Mouse (Mus musculus): ENCODE results near the gene Bahd1. TPM values are rescaled to one million over a fixed set of nuclear protein-coding genes. Genes with fewer than 3 reads are reported as not detected.

Gene Bahd1
- polyA plus RNA-seq, 1 experiment from 2014 or later: 5.0 TPM

DNA sequence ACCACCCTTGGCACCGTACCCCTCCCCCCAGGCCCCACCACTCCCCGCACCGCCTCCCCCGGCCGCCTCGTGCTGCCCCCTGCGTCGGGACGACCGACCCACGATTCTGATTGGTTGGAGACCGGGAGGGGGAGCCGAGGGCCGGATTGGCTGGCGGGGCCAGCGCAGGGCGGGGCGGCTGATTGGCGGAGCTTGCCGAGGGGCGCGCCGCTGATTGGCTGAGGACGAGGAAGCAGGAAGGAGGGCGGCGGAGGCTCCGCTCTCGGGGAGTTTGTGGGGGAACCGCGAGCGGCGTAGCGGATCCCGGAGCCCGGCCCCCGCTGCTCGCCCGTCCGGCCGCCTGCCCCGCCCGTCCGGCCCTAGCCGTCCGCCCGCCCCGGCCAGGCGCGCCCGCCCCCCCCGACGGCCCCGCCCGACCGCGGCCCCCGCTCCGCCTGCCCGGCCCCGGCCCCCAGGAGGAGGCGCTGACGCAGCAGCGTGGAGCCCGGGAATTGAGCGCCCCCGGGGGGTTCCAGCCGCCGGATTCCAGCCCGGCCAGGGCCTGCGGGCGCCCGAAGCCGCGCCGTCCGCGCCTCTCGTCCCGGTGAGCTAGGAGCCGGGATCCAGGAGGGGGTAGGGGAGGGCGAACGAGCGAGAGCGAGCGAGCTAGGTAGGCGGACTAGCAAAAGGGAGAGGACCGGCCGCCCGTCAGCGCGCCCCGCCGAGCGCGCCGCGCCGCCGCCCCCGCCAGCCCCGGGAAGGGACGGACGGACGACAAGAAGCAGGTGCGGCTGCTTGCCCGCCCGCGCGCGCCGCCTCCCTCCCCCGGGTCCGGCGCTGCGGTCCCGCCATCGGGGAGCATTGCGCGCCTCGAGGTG, 1.2 kb downstream of the Bahd1 start:
- no peaks in the 10 kb centered on the region for H3K36me3 ChIP-seq
- 1% methylated on average over 65 of the region's 120 CpGs for WGBS
- peak overlapping the region; percentile 97 for H3K4me2 ChIP-seq (replicated peaks)
- H3K9ac ChIP-seq (replicated peaks): peak overlapping the region; percentile 93
- H3K4me3 ChIP-seq (replicated peaks): peak overlapping the region; percentile 93
- H3K27ac ChIP-seq: peak overlapping the region; percentile 90
- peaks cover 74% of the 10 kb centered on the region for H3K4me1 ChIP-seq (replicated peaks)
- ATAC-seq: peak; percentile 85
- H3K9me3 ChIP-seq: no peaks in the 10 kb centered on the region
- peaks cover 44% of the 10 kb centered on the region for H3K27me3 ChIP-seq

DNA sequence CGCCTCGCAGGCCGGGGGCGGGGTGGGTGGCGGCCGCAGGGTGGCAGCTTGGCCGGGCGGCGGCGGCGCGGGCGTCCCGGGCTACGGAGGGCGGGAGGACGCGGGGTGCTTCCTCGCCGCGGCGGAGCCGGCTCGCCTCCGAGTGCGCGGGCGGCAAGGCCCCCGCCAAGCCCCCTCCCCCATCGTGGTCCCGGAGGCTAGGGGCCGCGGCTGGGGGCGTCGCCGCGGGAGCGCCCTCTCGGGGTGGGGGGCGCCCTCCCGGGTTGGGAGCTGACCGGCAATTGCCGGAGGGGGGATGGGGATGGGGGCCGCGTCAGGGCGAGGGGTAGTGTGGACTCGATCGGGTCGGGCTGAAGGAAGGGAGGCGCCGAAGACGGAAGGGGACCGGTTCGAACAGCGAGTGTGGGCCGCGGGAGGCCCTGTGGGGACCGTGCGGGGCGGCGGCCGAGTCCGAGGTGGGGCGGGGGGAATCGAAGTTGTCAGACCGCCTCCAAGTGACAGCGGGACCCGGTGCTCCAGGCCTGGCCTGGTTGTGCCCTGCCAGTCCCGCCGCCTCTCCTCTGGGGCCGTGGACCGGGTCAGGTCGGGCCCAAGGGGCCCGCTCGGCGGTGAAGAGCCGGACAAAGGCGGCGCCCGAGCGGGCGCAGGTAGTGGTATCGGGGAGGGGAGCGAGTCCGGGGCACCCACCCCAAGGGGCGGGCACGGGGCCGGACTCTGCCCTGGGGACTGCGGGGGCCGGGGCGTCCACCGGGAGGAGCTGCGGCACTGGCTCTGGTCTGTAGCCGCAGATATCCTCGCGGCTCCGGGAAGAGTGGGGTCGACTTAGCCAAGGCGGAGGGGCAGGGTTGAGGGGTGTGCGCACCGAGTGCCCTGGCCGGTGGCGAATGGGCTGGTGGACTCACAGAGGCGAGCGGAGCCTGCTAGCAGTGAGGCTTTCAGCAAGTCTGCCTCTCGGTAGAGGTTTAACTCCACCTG, 2.2 kb downstream of the Bahd1 start:
- WGBS: under 1% methylated on average over 68 of the region's 106 CpGs
- peak; percentile 25 for ATAC-seq
- Histone ChIP-seq H3K4me3 (replicated peaks) (peak overlapping the region; percentile 93), H3K4me2 (replicated peaks) (peak overlapping the region; percentile 97), H3K9me3 (no peaks in the 10 kb centered on the region), H3K27ac (peak overlapping the region; percentile 90), H3K9ac (replicated peaks) (peak overlapping the region; percentile 93), H3K27me3 (peaks cover 34% of the 10 kb centered on the region), H3K4me1 (replicated peaks) (peaks cover 66% of the 10 kb centered on the region), H3K36me3 (no peaks in the 10 kb centered on the region)

DNA sequence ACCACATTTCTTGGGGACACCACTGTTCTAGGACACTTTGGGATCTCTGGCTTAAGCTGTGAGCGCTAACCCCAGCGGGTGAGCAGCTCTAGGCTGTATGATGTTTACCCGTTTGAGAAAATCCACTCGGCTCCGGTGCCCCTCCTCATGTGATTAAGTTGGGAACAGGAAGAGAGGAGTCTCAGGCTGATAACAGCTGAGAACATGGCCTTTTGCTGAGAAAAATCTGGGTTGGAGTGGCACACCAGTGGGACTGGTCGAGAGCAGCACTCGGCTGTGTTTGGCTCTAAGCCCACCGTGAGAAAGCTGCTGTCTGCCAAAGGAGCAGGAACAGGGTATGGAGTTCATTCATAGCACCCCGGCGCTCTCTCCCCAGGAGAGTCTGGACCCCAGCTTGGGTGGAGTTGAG, 3.2 kb downstream of the Bahd1 start:
- H3K9ac ChIP-seq (replicated peaks): peak overlapping the region; percentile 93; the same call in 1 of the 2 replicates
- H3K27ac ChIP-seq: 0 out of 2 replicates have a peak overlapping the region, but pooled peaks have one; percentile 90
- no peaks in the 10 kb centered on the region for H3K9me3 ChIP-seq
- peak overlapping the region; percentile 97 for H3K4me2 ChIP-seq (replicated peaks)
- ATAC-seq: no peak
- peaks cover 24% of the 10 kb centered on the region for H3K27me3 ChIP-seq
- WGBS: 5% methylated on average over 10 of the region's 10 CpGs
- H3K36me3 ChIP-seq: no peaks in the 10 kb centered on the region
- peaks cover 56% of the 10 kb centered on the region for H3K4me1 ChIP-seq (replicated peaks)
- peak overlapping the region; percentile 93 for H3K4me3 ChIP-seq (replicated peaks)

DNA sequence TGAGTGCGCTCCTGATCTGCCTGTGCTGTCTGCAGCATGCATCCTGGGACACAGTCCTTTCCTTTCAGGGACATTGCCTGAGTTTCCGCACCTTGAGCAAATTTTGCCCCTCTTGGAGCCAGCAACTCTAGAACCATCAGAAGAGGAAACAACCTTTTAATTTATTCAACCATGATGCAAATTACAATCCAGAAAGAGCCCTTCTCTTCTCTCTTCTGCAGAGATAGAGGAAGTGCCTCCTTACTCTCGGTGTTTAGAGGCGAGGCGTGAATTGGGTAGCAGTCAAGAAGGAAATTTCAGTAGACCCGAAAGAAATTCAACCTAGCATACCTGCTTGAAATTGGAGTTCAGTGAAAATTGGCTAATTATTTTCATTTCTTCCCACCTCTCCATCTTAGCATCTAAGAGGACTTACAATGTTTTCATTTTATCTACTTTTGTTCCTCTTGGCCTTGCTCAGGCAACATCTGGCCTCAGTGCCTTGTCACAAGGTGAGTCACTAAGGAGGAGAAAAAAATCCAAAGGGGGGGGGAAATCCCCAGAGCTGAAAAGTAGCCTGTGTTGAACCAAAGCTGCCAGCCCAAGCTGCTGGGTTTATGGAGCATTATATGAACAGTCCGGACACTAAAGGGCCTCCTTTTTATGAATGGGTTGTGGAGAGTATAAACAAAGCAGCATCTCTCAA, 5.4 kb downstream of the Bahd1 start:
- Histone ChIP-seq H3K9me3 (no peaks in the 10 kb centered on the region), H3K27me3 (peaks cover 2% of the 10 kb centered on the region; the same call in 1 of the 2 replicates), H3K4me2 (replicated peaks) (no peak overlapping the region), H3K36me3 (no peaks in the 10 kb centered on the region), H3K4me3 (replicated peaks) (no peak overlapping the region), H3K9ac (replicated peaks) (0 out of 2 replicates have a peak overlapping the region, but pooled peaks have one; percentile 3), H3K4me1 (replicated peaks) (peaks cover 53% of the 10 kb centered on the region), H3K27ac (no peak overlapping the region)
- no peak for ATAC-seq
- 87% methylated on average over 7 of the region's 7 CpGs for WGBS

DNA sequence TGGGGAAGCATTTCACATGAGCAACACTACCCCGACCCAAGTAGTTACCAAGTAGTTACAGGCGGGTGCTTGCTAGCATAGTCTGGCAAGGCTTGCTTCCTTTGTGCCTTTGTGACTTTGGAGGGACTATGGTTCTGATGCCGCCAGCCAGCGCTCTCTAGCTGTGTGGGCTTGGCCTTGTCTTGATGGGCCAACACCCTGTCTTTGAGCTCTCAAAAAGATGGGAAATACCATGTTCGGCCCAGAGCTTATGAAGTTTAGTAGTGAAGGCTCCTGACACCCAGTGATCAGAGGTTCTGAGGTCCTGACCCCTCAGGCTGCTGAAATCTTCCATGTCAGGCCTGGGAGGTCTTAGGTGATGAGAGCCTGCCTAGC, 5.9 kb downstream of the Bahd1 start:
- Histone ChIP-seq H3K4me2 (replicated peaks) (no peak overlapping the region), H3K9me3 (no peaks in the 10 kb centered on the region), H3K9ac (replicated peaks) (no peak overlapping the region), H3K36me3 (no peaks in the 10 kb centered on the region), H3K27me3 (no peaks in the 10 kb centered on the region), H3K4me3 (replicated peaks) (no peak overlapping the region), H3K4me1 (replicated peaks) (peaks cover 54% of the 10 kb centered on the region), H3K27ac (no peak overlapping the region)
- WGBS: 79% methylated on average over 5 of the region's 5 CpGs
- ATAC-seq: no peak

DNA sequence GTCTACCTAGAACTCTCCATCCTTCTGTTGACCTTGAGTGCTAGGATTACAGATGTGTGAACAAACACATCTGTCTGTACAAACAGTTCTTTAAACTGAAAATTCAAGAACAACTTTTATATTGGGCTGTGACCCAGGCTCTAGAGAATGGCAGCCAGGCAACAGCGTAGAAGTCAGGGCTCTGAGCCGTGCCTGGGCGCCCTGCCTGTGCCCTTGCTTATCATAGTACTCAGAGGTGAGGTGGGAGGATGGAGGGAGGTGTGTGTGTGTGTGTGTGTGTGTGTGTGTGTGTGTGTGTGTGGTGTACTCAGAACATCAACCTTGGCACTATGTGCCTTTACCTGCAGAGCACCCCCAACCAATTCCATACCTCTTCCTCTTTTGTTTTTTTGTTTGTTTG, 7.6 kb downstream of the Bahd1 start:
- ATAC-seq: no peak
- Histone ChIP-seq H3K27ac (no peak overlapping the region), H3K9ac (replicated peaks) (no peak overlapping the region), H3K9me3 (no peaks in the 10 kb centered on the region), H3K27me3 (no peaks in the 10 kb centered on the region), H3K4me3 (replicated peaks) (no peak overlapping the region), H3K4me2 (replicated peaks) (no peak overlapping the region), H3K36me3 (no peaks in the 10 kb centered on the region), H3K4me1 (replicated peaks) (peaks cover 59% of the 10 kb centered on the region)
- 93% methylated on average over 3 of the region's 3 CpGs for WGBS

DNA sequence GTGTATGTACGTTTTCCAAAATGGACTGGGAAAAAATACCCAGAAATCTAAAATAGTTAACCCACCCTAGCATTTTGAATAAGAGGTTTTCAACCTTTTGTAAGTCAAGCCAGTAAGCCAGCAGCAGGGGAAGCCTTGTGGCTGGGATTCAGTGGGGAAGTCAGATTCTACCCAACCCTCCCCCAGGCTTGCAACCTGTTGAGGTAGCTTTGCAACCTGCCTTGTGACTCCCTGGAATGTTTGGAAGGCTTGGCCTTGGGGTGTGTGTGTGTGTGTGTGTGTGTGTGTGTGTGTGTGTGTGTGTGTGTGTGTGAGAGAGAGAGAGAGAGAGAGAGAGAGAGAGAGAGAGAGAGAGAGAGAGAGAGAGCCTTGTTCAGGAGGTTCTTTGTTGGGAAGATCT, 9.0 kb downstream of the Bahd1 start:
- no peak overlapping the region for H3K27ac ChIP-seq
- no peak overlapping the region for H3K9ac ChIP-seq (replicated peaks)
- H3K4me3 ChIP-seq (replicated peaks): no peak overlapping the region
- whole genome bisulfite sequencing: 61% methylated on average over 1 of the region's 1 CpGs
- no peaks in the 10 kb centered on the region for H3K36me3 ChIP-seq
- H3K4me2 ChIP-seq (replicated peaks): no peak overlapping the region
- no peaks in the 10 kb centered on the region for H3K27me3 ChIP-seq
- ATAC-seq: no peak
- H3K4me1 ChIP-seq (replicated peaks): peaks cover 59% of the 10 kb centered on the region
- no peaks in the 10 kb centered on the region for H3K9me3 ChIP-seq

GRCm38 (mm10) chr2:118910605-118911278, 10.6 kb downstream of the Bahd1 start:
- H3K4me1 ChIP-seq (replicated peaks): peaks cover 56% of the 10 kb centered on the region
- H3K9me3 ChIP-seq: no peaks in the 10 kb centered on the region
- H3K4me2 ChIP-seq (replicated peaks): no peak overlapping the region
- 80% methylated on average over 7 of the region's 7 CpGs for whole genome bisulfite sequencing
- no peak for ATAC-seq
- no peak overlapping the region for H3K27ac ChIP-seq
- no peaks in the 10 kb centered on the region for H3K27me3 ChIP-seq
- no peak overlapping the region for H3K4me3 ChIP-seq (replicated peaks)
- no peak overlapping the region for H3K9ac ChIP-seq (replicated peaks)
- H3K36me3 ChIP-seq: 0 out of 2 replicates have a peak, but pooled peaks cover under 1% of the 10 kb centered on the region

GRCm38 (mm10) chr2:118912706-118913105, 12.5 kb downstream of the Bahd1 start:
- no peak overlapping the region for H3K4me2 ChIP-seq (replicated peaks)
- H3K4me1 ChIP-seq (replicated peaks): peaks cover 48% of the 10 kb centered on the region
- H3K27me3 ChIP-seq: no peaks in the 10 kb centered on the region
- H3K27ac ChIP-seq: no peak overlapping the region
- WGBS: 70% methylated on average over 8 of the region's 8 CpGs
- H3K9ac ChIP-seq (replicated peaks): 0 out of 2 replicates have a peak overlapping the region, but pooled peaks have one; percentile 28
- no peak overlapping the region for H3K4me3 ChIP-seq (replicated peaks)
- H3K36me3 ChIP-seq: peaks cover 20% of the 10 kb centered on the region
- no peak for ATAC-seq
- H3K9me3 ChIP-seq: no peaks in the 10 kb centered on the region

DNA sequence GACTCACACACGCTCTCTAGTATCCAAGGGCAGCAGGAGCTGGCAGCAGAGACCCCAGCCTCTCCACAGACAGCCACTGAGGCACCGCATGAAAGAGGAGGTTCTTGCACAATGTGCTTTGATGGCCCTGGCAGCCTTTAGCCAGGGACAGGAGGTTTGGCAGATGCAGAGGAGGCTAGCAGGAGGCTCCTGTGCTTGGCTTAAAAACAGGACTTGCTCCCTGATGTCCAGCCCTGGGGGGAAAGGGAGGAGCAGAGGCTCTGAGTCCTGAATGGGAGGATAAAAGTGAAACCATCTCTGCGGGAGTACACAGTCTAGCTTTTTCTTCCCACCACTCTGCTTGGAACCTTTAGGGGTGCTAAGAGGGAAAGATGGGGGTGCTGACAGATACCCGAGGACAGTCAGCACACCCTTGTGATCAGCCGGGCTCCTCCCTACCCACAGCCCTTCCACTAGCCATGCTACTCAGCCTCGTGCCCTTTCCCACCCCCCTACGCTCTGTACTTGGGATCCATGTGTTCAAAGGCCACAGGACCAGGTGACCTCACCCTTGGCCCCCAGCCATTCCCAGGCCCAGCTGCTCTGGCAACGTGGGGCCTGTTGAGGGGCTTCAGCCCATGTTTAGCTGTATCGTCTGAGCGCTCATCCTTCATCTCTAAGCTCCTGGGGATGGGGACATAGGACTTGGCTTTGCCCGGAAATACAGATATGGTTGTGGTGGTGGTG, 13.5 kb downstream of the Bahd1 start:
- Histone ChIP-seq H3K9ac (replicated peaks) (peak overlapping the region; percentile 28; the same call in 1 of the 2 replicates), H3K36me3 (peaks cover 27% of the 10 kb centered on the region), H3K4me1 (replicated peaks) (peaks cover 45% of the 10 kb centered on the region), H3K27me3 (no peaks in the 10 kb centered on the region), H3K4me3 (replicated peaks) (no peak overlapping the region), H3K4me2 (replicated peaks) (no peak overlapping the region), H3K9me3 (no peaks in the 10 kb centered on the region), H3K27ac (no peak overlapping the region)
- WGBS: 57% methylated on average over 11 of the region's 11 CpGs
- 0 out of 2 replicates have a peak, but pooled peaks have one; percentile 44 for ATAC-seq
